Mouse (Mus musculus) 3T3-L1 (cell line): ENCODE data around the gene Epha8.

Experiments used
- DNase-seq: peaks from one replicate; pipeline ENCODE4 v3.0.0-alpha.2; 2015; ENCODE audit warnings: low read depth, low spot score

Epha8 gene

GRCm38 (mm10) chr4:136907033-136907432, 49.6 kb downstream of the Epha8 start:
- DNase-seq, result peak; percentile 67

- no peak for DNase-seq
Observed at GRCm38 (mm10) chr4:136904767-136905539, 51.7 kb downstream of the Epha8 start.

GRCm38 (mm10) chr4:136899154-136899553, 57.5 kb downstream of the Epha8 start:
- DNase-seq, result no peak

GRCm38 (mm10) chr4:136898637-136899036, 58.0 kb downstream of the Epha8 start, which contains the start of gene C1qa:
C1qa (minus strand) TSS chr4:136898803.
- DNase-seq, result no peak

GRCm38 (mm10) chr4:136898084-136898598, 58.5 kb downstream of the Epha8 start:
- DNase-seq, result no peak

- no peak for DNase-seq
Observed at GRCm38 (mm10) chr4:136896461-136896860, 60.2 kb downstream of the Epha8 start.

- DNase-seq, result no peak
Observed at GRCm38 (mm10) chr4:136895861-136896260, 60.8 kb downstream of the Epha8 start.

- no peak for DNase-seq
Observed at GRCm38 (mm10) chr4:136894821-136895220, 61.8 kb downstream of the Epha8 start.

- DNase-seq, result peak; percentile 53
Observed at GRCm38 (mm10) chr4:136893691-136894543, 62.7 kb downstream of the Epha8 start.

- DNase-seq, result no peak
Observed at GRCm38 (mm10) chr4:136892811-136893210, 63.8 kb downstream of the Epha8 start, which contains the start of gene C1qc. C1qc (minus strand) TSS chr4:136893065.

- DNase-seq, result no peak
Observed at GRCm38 (mm10) chr4:136892371-136892770, 64.2 kb downstream of the Epha8 start.

- DNase-seq, result no peak
Observed at GRCm38 (mm10) chr4:136891115-136891514, 65.5 kb downstream of the Epha8 start.

GRCm38 (mm10) chr4:136889981-136890380, 66.6 kb downstream of the Epha8 start:
- DNase-seq, result no peak

- no peak for DNase-seq
Observed at GRCm38 (mm10) chr4:136887714-136888113, 68.9 kb downstream of the Epha8 start.

- DNase-seq, result no peak
Observed at GRCm38 (mm10) chr4:136886101-136886500, 70.5 kb downstream of the Epha8 start, which contains the start of gene C1qb. C1qb (minus strand) TSS chr4:136886187.
